Mouse (Mus musculus) cerebellum, adult 2 months (tissue): ENCODE measurements around the gene Atg7. TPM values are rescaled to one million over a fixed set of nuclear protein-coding genes. Genes with fewer than 3 reads are reported as not detected.

Experiments used
- DNase-seq, 2 experiments: peaks; one replicate each; pipeline ENCODE4 v3.0.0; 2021
- H3K27ac ChIP-seq: fragments of 200-500 bp; 2 replicates; pipeline ENCODE4 v1.5.1; 2012; ENCODE audit warnings: low read length, control low read depth, inconsistent platforms; ENCODE audit not compliant: insufficient read depth
- H3K27me3 ChIP-seq: fragments of 200-500 bp; 2 replicates; pipeline ENCODE4 v1.6.1; 2012; ENCODE audit warnings: inconsistent platforms, mild to moderate bottlenecking, low read length, moderate library complexity; ENCODE audit not compliant: control insufficient read depth, insufficient read depth
- H3K4me1 ChIP-seq: fragments of 200-500 bp; 2 replicates; pipeline ENCODE4 v1.6.1; 2011; ENCODE audit warnings: low read length; ENCODE audit not compliant: control insufficient read depth, insufficient read depth
- H3K4me3 ChIP-seq: fragments of 200-500 bp; replicated peaks from 2 replicates; pipeline ENCODE3; 2011; ENCODE audit warnings: mild to moderate bottlenecking, low read depth, low read length, control low read depth; ENCODE audit not compliant: insufficient read depth
- CTCF ChIP-seq: fragments of 200-500 bp; IDR thresholded peaks from 2 replicates; pipeline ENCODE4 v1.5.1; 2011; ENCODE audit warnings: low read depth, mild to moderate bottlenecking, control low read depth, low read length, moderate library complexity, borderline replicate concordance; ENCODE audit not compliant: insufficient read depth
- POLR2A ChIP-seq: fragments of 200-500 bp; IDR thresholded peaks from 2 replicates; pipeline ENCODE4 v1.6.1; 2011; ENCODE audit warnings: low read length, control low read depth, borderline replicate concordance; ENCODE audit not compliant: insufficient read depth
- WGBS: fragments of 180-500 bp; shearing (Covaris S2); methylation state at CpG from one replicate; pipeline ENCODE4 v1.1.7; 2018; 5-methylcytosine and 5-hydroxymethylcytosine counted together
- polyA plus RNA-seq: library from polyadenylated mRNA; depleted of rRNA; stranded (reverse); fragments of >200 nt; gene quantifications from 2 replicates; pipeline ENCODE4 v1.2.3, GENCODE M21; 2012

The Atg7 gene
- polyA plus RNA-seq, 1 experiment: 22.2 TPM

DNA sequence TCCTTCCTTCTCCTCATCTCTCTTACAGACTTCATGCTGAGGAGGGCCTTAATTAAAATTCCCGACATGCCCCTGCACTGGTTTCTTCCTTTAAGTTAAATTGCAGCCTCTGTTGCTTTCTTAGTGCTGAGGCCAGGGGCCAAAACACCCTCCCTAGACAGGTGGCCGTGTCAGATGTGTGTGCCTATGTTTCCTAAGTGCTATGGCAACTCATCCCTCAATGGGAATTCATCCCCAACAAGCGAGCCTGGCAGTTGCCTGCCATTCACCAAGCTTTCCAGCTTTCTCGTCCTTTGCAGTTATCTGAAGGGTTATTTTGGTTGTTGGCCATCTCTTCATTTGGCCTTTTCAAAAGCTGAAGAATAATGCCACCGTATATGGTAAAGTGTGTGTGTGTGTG, 71.8 kb downstream of the Atg7 start:
- H3K27ac ChIP-seq: no peak overlapping the region
- DNase-seq: no peak

DNA sequence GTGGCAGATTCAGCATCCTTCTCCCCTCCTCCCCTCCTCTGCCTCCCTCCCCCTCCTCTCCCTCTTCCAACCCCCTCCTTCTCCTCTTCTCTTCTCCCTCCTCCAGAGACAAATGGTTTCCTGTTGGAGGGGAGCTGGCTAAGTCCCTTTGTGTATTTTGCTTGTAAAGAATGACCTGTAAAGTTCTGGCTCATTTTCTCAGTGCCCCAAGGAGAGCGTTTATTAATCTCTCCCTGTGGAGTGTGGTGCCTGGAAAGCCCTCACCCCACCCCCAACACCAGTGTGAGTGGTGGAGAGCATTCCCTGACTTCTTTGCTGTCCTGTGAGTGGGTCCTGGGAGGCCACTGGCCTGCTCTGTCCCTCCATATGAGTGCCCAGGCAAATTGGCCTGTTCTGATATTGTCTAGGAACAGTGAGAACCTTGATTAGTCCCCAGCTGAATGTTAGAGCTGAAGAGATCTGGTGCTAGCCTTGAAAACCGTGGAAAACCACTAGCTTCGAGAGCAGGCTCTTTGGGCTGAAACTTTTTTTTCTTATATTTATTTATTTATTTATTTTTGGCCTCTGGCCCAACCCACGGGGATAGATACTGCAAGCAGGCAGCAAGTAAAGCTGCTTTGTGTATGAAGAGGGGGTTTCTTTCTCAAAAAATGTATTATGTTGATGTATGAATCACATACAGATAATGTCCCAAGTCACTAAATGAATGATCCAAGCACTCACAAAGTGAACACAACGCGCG, 72.6 kb downstream of the Atg7 start:
- WGBS: 60% methylated on average over 7 of the region's 7 CpGs
- no peak for DNase-seq
- Histone ChIP-seq H3K4me1 (no peaks in the 10 kb centered on the region), H3K4me3 (no peak overlapping the region), H3K27me3 (no peaks in the 10 kb centered on the region), H3K27ac (no peak overlapping the region)
- TF ChIP-seq CTCF: no peak
- TF ChIP-seq POLR2A: no peak

More for the DNA sequence above, 71.8 kb downstream of the Atg7 start:
- H3K4me1 ChIP-seq: no peaks in the 10 kb centered on the region
- WGBS: 46% methylated on average over 5 of the region's 5 CpGs
- TF ChIP-seq CTCF (no peak), POLR2A (no peak)
- no peak overlapping the region for H3K4me3 ChIP-seq
- no peaks in the 10 kb centered on the region for H3K27me3 ChIP-seq

DNA sequence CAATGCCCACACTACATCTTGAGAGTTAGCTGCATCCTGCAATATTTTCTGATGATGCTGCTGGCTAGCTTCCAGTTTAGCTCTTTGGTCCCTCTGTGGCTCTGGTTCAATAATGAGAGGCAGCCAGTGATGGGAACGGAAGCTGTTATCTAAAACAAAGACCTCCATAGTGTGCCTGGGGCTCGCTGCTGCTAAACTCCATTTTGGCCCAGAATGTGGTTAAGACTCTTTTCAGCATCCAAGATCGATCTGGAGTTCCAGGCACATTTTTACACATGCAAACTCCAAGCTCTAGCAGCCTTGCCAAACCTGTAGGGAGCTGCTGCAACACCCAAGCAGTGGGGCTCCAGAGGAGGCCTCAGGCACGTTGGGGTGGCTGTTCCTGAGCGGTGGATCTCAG, 76.2 kb downstream of the Atg7 start:
- Histone ChIP-seq H3K27me3 (no peaks in the 10 kb centered on the region), H3K4me1 (no peaks in the 10 kb centered on the region), H3K4me3 (no peak overlapping the region), H3K27ac (no peak overlapping the region)
- 39% methylated on average over 5 of the region's 5 CpGs for WGBS
- TF ChIP-seq POLR2A (no peak), CTCF (no peak)
- peak in 1 of 2 experiments; percentile 19 for DNase-seq

DNA sequence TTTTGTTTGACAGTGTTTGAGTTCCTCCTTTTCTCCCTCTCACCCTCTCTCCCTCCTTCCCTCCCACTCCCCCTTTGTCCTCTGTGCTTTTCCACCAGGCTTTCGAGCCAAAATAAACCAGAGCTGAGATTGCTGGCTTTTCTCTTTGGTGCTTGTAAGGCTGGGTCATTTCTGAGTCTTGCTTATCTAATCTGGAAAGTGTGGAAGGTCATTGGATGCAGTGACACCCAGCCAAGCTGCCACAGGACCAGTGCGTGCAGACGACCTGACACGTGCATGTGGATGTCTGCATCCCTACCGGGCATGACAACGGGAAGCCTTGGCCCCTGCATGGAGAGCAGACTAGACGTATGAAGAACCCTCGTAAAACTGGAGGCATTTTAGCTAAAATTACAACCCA, 76.8 kb downstream of the Atg7 start:
- DNase-seq: no peak
- no peak for TF ChIP-seq CTCF
- TF ChIP-seq POLR2A: no peak
- no peaks in the 10 kb centered on the region for H3K4me1 ChIP-seq
- no peak overlapping the region for H3K27ac ChIP-seq
- 75% methylated on average over 8 of the region's 8 CpGs for WGBS
- no peak overlapping the region for H3K4me3 ChIP-seq
- H3K27me3 ChIP-seq: no peaks in the 10 kb centered on the region

DNA sequence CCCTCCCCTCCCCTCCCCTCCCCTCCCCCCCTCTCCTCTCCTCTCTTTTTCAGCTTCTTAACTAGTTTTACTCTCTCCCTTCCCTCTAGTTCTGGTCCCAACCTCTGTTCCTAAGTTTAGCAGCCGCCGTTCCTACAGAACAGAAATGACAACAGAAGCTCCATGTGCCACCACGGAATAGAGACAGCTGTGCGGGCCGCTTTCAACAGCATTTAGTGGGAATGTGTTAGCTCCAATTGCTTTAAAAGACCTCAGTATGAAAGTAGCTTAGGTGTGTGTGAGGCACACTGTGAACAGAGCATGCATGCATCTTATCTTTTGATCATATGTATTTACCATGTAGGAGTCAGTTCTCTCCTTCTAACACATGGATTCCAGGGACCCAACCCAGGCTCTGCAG, 79.1 kb downstream of the Atg7 start:
- no peak for TF ChIP-seq CTCF
- no peak for TF ChIP-seq POLR2A
- no peak for DNase-seq
- Histone ChIP-seq H3K4me1 (no peaks in the 10 kb centered on the region), H3K4me3 (no peak overlapping the region), H3K27me3 (no peaks in the 10 kb centered on the region), H3K27ac (no peak overlapping the region)
- WGBS: 89% methylated on average over 5 of the region's 5 CpGs

DNA sequence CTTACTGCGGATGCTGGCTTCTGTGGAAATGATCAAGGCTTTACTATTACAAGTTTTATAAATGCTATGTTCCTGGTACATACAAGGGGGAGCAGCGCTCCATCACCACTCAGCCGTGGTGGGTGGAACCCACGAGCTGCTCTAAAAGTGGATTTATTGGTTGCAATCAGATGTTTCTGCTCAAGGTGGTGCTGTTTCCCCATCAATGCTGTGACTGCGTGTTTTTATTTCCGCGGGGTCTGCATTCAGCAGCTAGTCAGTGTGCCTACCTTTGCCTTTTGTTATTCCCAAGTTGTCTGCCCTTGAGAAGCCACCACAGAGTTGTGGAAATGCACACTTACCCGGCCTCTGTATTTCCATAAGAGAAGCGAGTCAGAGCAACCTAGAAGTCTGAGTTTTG, 81.0 kb downstream of the Atg7 start:
- Histone ChIP-seq H3K27me3 (no peaks in the 10 kb centered on the region), H3K27ac (no peak overlapping the region), H3K4me1 (no peaks in the 10 kb centered on the region), H3K4me3 (no peak overlapping the region)
- 28% methylated on average over 9 of the region's 9 CpGs for WGBS
- no peak for TF ChIP-seq POLR2A
- TF ChIP-seq CTCF: peak; percentile 68
- DNase-seq: peak in 1 of 2 experiments; percentile 18

DNA sequence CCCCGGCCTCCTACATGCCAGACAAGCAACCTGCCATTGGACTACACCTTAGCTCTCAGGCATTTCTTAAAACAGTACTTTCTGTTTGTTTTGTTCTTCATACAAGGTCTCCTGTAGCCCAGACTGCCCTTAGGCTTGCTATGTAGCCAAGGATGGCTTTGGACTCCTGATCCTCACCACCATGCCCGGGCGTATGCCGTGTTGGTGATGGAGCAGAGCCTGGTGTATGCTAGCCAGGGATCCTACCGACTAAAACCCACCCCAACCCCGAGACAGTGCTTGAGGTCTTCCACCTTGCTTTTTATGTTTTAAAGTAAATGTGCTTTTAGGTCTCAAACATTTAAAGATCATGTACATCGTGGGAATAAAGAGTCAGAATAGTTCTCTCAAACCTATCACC, 81.5 kb downstream of the Atg7 start:
- DNase-seq: no peak
- H3K27ac ChIP-seq: no peak overlapping the region
- H3K4me3 ChIP-seq: no peak overlapping the region
- H3K27me3 ChIP-seq: no peaks in the 10 kb centered on the region
- TF ChIP-seq POLR2A: no peak
- no peak for TF ChIP-seq CTCF
- 78% methylated on average over 7 of the region's 7 CpGs for WGBS
- no peaks in the 10 kb centered on the region for H3K4me1 ChIP-seq

DNA sequence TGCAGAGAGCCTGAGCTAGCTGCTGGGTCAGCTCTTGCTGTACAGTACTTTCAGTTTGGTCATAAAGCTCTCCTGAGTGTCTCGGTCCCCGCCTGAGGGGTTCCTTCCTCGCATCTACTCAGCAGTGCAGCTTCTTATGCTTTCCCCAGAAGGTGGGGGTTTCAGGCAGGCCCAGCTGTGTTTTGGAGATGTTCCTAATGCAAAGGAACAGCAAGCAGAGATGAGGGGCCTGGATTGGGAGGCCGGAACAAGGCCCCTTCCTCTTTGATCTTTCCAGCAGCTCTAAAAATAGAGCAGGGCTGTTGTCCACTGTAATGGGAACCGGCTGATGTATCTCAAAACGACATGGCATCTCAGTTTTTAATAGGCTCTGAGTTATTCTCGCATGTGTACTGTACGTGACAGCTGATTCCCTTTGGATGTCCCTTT, 82.3 kb downstream of the Atg7 start:
- Histone ChIP-seq H3K4me3 (no peak overlapping the region), H3K4me1 (no peaks in the 10 kb centered on the region), H3K27ac (no peak overlapping the region), H3K27me3 (no peaks in the 10 kb centered on the region)
- WGBS: 70% methylated on average over 8 of the region's 8 CpGs
- no peak for DNase-seq
- no peak for TF ChIP-seq POLR2A
- no peak for TF ChIP-seq CTCF
